Mouse (Mus musculus) kidney, adult 11 months (tissue): Measurements from ENCODE around the gene Nelfe.
A peak's percentile ranks its signal among the peaks of the same experiment; 100 is the strongest.
"Not testable (repeated sequence)": the region's sequence is repeated elsewhere in the genome, so short reads cannot be mapped to it uniquely, and the experiment has no call there.

Source experiments
- DNase-seq: peaks from one replicate; pipeline ENCODE4 v3.0.0; 2022

Gene Nelfe

GRCm38 (mm10) chr17:34849722-34850516 lies at the start of gene Nelfe, which contains the start of gene Skiv2l:
Nelfe (plus strand) TSS chr17:34850391.
Skiv2l (minus strand) TSS chr17:34850210.
- peak; percentile 96 for DNase-seq

GRCm38 (mm10) chr17:34800781-34801305 lies 49.3 kb upstream of the Nelfe start:
- DNase-seq, result not testable (repeated sequence)

GRCm38 (mm10) chr17:34802756-34803155 lies 47.4 kb upstream of the Nelfe start:
- not testable (repeated sequence) for DNase-seq

- not testable (repeated sequence) for DNase-seq
Observed at GRCm38 (mm10) chr17:34803367-34803766, 46.8 kb upstream of the Nelfe start.

GRCm38 (mm10) chr17:34804301-34804700 lies 45.9 kb upstream of the Nelfe start, which contains the start of gene Cyp21a1:
Cyp21a1 (minus strand) TSS chr17:34804561.
- not testable (repeated sequence) for DNase-seq

GRCm38 (mm10) chr17:34804871-34805562 lies 45.2 kb upstream of the Nelfe start:
- DNase-seq, result no peak

GRCm38 (mm10) chr17:34807176-34807575 lies 43.0 kb upstream of the Nelfe start:
- DNase-seq, result no peak

GRCm38 (mm10) chr17:34808599-34809205 lies 41.5 kb upstream of the Nelfe start:
- no peak for DNase-seq

- DNase-seq, result not testable (repeated sequence)
Observed at GRCm38 (mm10) chr17:34810411-34810810, 39.8 kb upstream of the Nelfe start.

GRCm38 (mm10) chr17:34810811-34811210 lies 39.4 kb upstream of the Nelfe start:
- DNase-seq, result not testable (repeated sequence)

GRCm38 (mm10) chr17:34811275-34811674 lies 38.9 kb upstream of the Nelfe start:
- DNase-seq, result no peak

- not testable (repeated sequence) for DNase-seq
Observed at GRCm38 (mm10) chr17:34813747-34814146, 36.4 kb upstream of the Nelfe start.

- no peak for DNase-seq
Observed at GRCm38 (mm10) chr17:34814818-34815370, 35.3 kb upstream of the Nelfe start.

GRCm38 (mm10) chr17:34830776-34831175 lies 19.4 kb upstream of the Nelfe start:
- DNase-seq, result not testable (repeated sequence)

GRCm38 (mm10) chr17:34836155-34836855 lies 13.9 kb upstream of the Nelfe start:
- DNase-seq, result no peak

- peak; percentile 95 for DNase-seq
Observed at GRCm38 (mm10) chr17:34836856-34837221, 13.4 kb upstream of the Nelfe start, which contains the start of the genes Stk19 and Dxo. Stk19 (minus strand) TSS chr17:34836945. Dxo (plus strand) TSS chr17:34837019.

- DNase-seq, result peak; percentile 41
Observed at GRCm38 (mm10) chr17:34837464-34838324, 12.5 kb upstream of the Nelfe start.

GRCm38 (mm10) chr17:34838785-34839184 lies 11.4 kb upstream of the Nelfe start:
- DNase-seq, result no peak

GRCm38 (mm10) chr17:34840736-34841307 lies 9.4 kb upstream of the Nelfe start:
- no peak for DNase-seq

- no peak for DNase-seq
Observed at GRCm38 (mm10) chr17:34844884-34845283, 5.3 kb upstream of the Nelfe start.

- no peak for DNase-seq
Observed at GRCm38 (mm10) chr17:34847192-34847591, 3.0 kb upstream of the Nelfe start.
